Mouse (Mus musculus): ENCODE data around the gene Tmod4. TPM values are rescaled to one million over a fixed set of nuclear protein-coding genes. Genes with fewer than 3 reads are reported as not detected.

Gene Tmod4
- polyA plus RNA-seq, 1 experiment: 3.1 TPM

- no peak for DNase-seq
- TF ChIP-seq CTCF (conservative IDR thresholded peaks at IDR 0.05; ENCODE audit: insufficient read depth, insufficient read length, low read depth, low read length): no peak
- no peak for TF ChIP-seq POLR2A (IDR thresholded peaks at IDR 0.05; ENCODE audit: low read depth, low read length)
- Histone ChIP-seq H3K27ac (ENCODE audit: insufficient read depth, low read depth, low read length) (no peak overlapping the region), H3K36me3 (ENCODE audit: control insufficient read depth, insufficient read depth, low read length) (no peaks in the 10 kb centered on the region; the same call in 1 of the 2 replicates), H3K27me3 (replicated peaks; ENCODE audit: control insufficient read depth, insufficient read depth, low read length) (no peaks in the 10 kb centered on the region), H3K4me3 (ENCODE audit: insufficient read depth, low read depth, low read length) (no peak overlapping the region), H3K4me1 (ENCODE audit: control insufficient read depth, insufficient read depth, low read length) (peaks cover 8% of the 10 kb centered on the region)
- 88% methylated on average over 3 of the region's 3 CpGs for WGBS
Observed at GRCm38 (mm10) chr3:95136336-95136735, 12.1 kb downstream of the Tmod4 start.

- H3K4me1 ChIP-seq (ENCODE audit: control insufficient read depth, insufficient read depth, low read length): peaks cover 4% of the 10 kb centered on the region
- peak overlapping the region; percentile 54 for H3K27ac ChIP-seq (ENCODE audit: insufficient read depth, low read depth, low read length)
- 51% methylated on average over 25 of the region's 25 CpGs for WGBS
- DNase-seq: peak; percentile 93
- TF ChIP-seq CTCF (conservative IDR thresholded peaks at IDR 0.05; ENCODE audit: insufficient read depth, insufficient read length, low read depth, low read length) (peak; percentile 20; the same call in 1 of the 2 replicates), POLR2A (IDR thresholded peaks at IDR 0.05; ENCODE audit: low read depth, low read length) (no peak)
- H3K4me3 ChIP-seq (ENCODE audit: insufficient read depth, low read depth, low read length): no peak overlapping the region
- H3K27me3 ChIP-seq (replicated peaks; ENCODE audit: control insufficient read depth, insufficient read depth, low read length): no peaks in the 10 kb centered on the region
- no peaks in the 10 kb centered on the region; the same call in 1 of the 2 replicates for H3K36me3 ChIP-seq (ENCODE audit: control insufficient read depth, insufficient read depth, low read length)
Observed at GRCm38 (mm10) chr3:95139586-95140288, 15.5 kb downstream of the Tmod4 start.

- no peaks in the 10 kb centered on the region for H3K27me3 ChIP-seq (replicated peaks; ENCODE audit: control insufficient read depth, insufficient read depth, low read length)
- no peak overlapping the region for H3K4me3 ChIP-seq (ENCODE audit: insufficient read depth, low read depth, low read length)
- WGBS: 83% methylated on average over 18 of the region's 18 CpGs
- H3K27ac ChIP-seq (ENCODE audit: insufficient read depth, low read depth, low read length): peak overlapping the region; percentile 50; the same call in 1 of the 2 replicates
- no peak for TF ChIP-seq POLR2A (IDR thresholded peaks at IDR 0.05; ENCODE audit: low read depth, low read length)
- TF ChIP-seq CTCF (conservative IDR thresholded peaks at IDR 0.05; ENCODE audit: insufficient read depth, insufficient read length, low read depth, low read length): no peak
- DNase-seq: no peak
- H3K4me1 ChIP-seq (ENCODE audit: control insufficient read depth, insufficient read depth, low read length): peaks cover 4% of the 10 kb centered on the region
- H3K36me3 ChIP-seq (ENCODE audit: control insufficient read depth, insufficient read depth, low read length): no peaks in the 10 kb centered on the region; the same call in 1 of the 2 replicates
Observed at GRCm38 (mm10) chr3:95140289-95140595, 16.0 kb downstream of the Tmod4 start.

- WGBS: 96% methylated on average over 6 of the region's 6 CpGs
- no peaks in the 10 kb centered on the region for H3K27me3 ChIP-seq (replicated peaks; ENCODE audit: control insufficient read depth, insufficient read depth, low read length)
- TF ChIP-seq CTCF (conservative IDR thresholded peaks at IDR 0.05; ENCODE audit: insufficient read depth, insufficient read length, low read depth, low read length) (no peak), POLR2A (IDR thresholded peaks at IDR 0.05; ENCODE audit: low read depth, low read length) (no peak)
- no peak overlapping the region for H3K4me3 ChIP-seq (ENCODE audit: insufficient read depth, low read depth, low read length)
- H3K27ac ChIP-seq (ENCODE audit: insufficient read depth, low read depth, low read length): no peak overlapping the region
- H3K36me3 ChIP-seq (ENCODE audit: control insufficient read depth, insufficient read depth, low read length): no peaks in the 10 kb centered on the region; the same call in 1 of the 2 replicates
- peaks cover 4% of the 10 kb centered on the region; the same call in 1 of the 2 replicates for H3K4me1 ChIP-seq (ENCODE audit: control insufficient read depth, insufficient read depth, low read length)
- DNase-seq: no peak
Observed at GRCm38 (mm10) chr3:95140795-95141194, 16.5 kb downstream of the Tmod4 start.

- no peak overlapping the region for H3K27ac ChIP-seq (ENCODE audit: insufficient read depth, low read depth, low read length)
- WGBS: 85% methylated on average over 9 of the region's 9 CpGs
- peak; percentile 23 for DNase-seq
- H3K4me1 ChIP-seq (ENCODE audit: control insufficient read depth, insufficient read depth, low read length): peaks cover 4% of the 10 kb centered on the region; the same call in 1 of the 2 replicates
- no peak for TF ChIP-seq CTCF (conservative IDR thresholded peaks at IDR 0.05; ENCODE audit: insufficient read depth, insufficient read length, low read depth, low read length)
- no peak for TF ChIP-seq POLR2A (IDR thresholded peaks at IDR 0.05; ENCODE audit: low read depth, low read length)
- H3K36me3 ChIP-seq (ENCODE audit: control insufficient read depth, insufficient read depth, low read length): no peaks in the 10 kb centered on the region; the same call in 1 of the 2 replicates
- no peaks in the 10 kb centered on the region for H3K27me3 ChIP-seq (replicated peaks; ENCODE audit: control insufficient read depth, insufficient read depth, low read length)
- H3K4me3 ChIP-seq (ENCODE audit: insufficient read depth, low read depth, low read length): no peak overlapping the region
Observed at GRCm38 (mm10) chr3:95141474-95141873, 17.2 kb downstream of the Tmod4 start.

DNA sequence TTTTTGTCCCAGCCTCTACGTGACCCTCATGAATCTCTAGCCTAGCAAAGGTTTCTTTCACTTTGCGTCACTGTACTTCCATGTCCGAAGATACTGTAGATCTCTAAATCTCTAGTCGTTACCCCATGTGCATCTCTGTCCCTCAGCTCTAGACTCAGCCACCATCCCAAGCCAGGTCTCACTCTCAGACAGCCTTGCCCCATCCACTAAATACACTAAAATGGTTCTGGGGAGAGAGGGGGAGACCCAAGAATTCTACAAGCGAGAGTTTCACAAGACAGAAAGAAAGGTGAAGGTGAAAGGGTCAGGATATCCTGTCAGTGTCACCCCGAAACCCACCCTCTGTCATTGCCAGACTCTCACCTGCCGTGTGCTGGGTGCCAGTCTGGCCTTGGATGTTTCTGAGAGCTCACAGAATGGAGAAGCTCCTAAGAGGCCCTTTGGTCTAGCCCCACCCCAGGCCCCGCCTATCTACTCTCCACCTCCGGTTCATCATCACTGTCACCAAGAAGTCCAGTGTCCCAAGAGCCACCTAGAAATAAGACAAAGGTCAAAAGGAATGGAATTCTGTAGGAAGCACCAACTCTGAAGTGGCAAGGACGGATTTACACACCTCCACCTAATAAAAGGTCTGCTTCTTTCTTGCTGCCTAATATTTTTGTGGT, 17.8 kb downstream of the Tmod4 start, which contains the start of gene Tnfaip8l2:
Gene Tnfaip8l2, minus strand, starts transcription at position 409 of the 665 bp plus-strand sequence.
- Histone ChIP-seq H3K4me3 (ENCODE audit: insufficient read depth, low read depth, low read length) (no peak within 1 kb of the TSS), H3K27ac (ENCODE audit: insufficient read depth, low read depth, low read length) (no peak within 1 kb of the TSS)
- no peak for TF ChIP-seq CTCF (conservative IDR thresholded peaks at IDR 0.05; ENCODE audit: insufficient read depth, insufficient read length, low read depth, low read length)
- TF ChIP-seq POLR2A (IDR thresholded peaks at IDR 0.05; ENCODE audit: low read depth, low read length): no peak

DNA sequence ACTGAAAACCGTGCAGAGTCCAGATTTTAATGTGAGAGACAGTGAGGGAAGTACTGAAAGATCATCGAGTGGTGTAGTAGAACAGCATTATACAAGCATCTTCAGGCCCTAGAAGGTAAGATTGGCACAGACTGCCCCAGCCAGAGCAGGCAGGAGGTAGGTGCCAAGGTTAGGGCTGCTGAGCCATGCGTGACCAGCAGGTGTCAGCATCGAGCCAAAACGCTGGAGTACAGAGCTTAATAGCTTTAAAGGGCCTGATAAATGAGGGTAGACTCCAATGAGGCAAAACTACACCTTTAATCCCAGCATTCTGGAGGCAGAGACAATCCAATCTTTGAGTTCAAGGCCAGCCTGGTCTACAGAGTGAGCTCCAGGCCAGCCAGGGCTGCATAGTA, 18.3 kb downstream of the Tmod4 start:
- TF ChIP-seq CTCF (conservative IDR thresholded peaks at IDR 0.05; ENCODE audit: insufficient read depth, insufficient read length, low read depth, low read length): peak; percentile 99; the same call in 1 of the 2 replicates
- TF ChIP-seq POLR2A (IDR thresholded peaks at IDR 0.05; ENCODE audit: low read depth, low read length): no peak
- 7% methylated on average over 5 of the region's 5 CpGs for WGBS
- H3K4me3 ChIP-seq (ENCODE audit: insufficient read depth, low read depth, low read length): no peak overlapping the region
- no peaks in the 10 kb centered on the region for H3K27me3 ChIP-seq (replicated peaks; ENCODE audit: control insufficient read depth, insufficient read depth, low read length)
- H3K4me1 ChIP-seq (ENCODE audit: control insufficient read depth, insufficient read depth, low read length): peaks cover 4% of the 10 kb centered on the region; the same call in 1 of the 2 replicates
- no peak overlapping the region for H3K27ac ChIP-seq (ENCODE audit: insufficient read depth, low read depth, low read length)
- H3K36me3 ChIP-seq (ENCODE audit: control insufficient read depth, insufficient read depth, low read length): no peaks in the 10 kb centered on the region; the same call in 1 of the 2 replicates
- peak; percentile 94 for DNase-seq

More for the DNA sequence above, 17.8 kb downstream of the Tmod4 start, which contains the start of gene Tnfaip8l2:
- Histone ChIP-seq H3K36me3 (ENCODE audit: control insufficient read depth, insufficient read depth, low read length) (no peaks in the 10 kb centered on the region; the same call in 1 of the 2 replicates), H3K4me1 (ENCODE audit: control insufficient read depth, insufficient read depth, low read length) (peaks cover 4% of the 10 kb centered on the region; the same call in 1 of the 2 replicates), H3K27me3 (replicated peaks; ENCODE audit: control insufficient read depth, insufficient read depth, low read length) (no peaks in the 10 kb centered on the region)
- WGBS: 79% methylated on average over 10 of the region's 10 CpGs
- DNase-seq: peak; percentile 41
